ENCODE assay signal across 8 mouse cellular contexts in genomic region chr16:48992437-48993230, GRCm38 (mm10). TPM values are rescaled to one million over a fixed set of nuclear protein-coding genes. Genes with fewer than 3 reads are reported as not detected.
DNase-seq lines count a peak whose midpoint lies in the region; ATAC-seq and TF ChIP-seq lines count a peak whose summit lies in the region.

No protein-coding gene starts in this region.

- H3K36me3 ChIP-seq in liver, adult 2 months (ENCODE audit: control insufficient read depth, insufficient read depth, low read length) = no peaks in the 10 kb centered on the region
- H3K36me3 ChIP-seq in forebrain, embryonic 15.5 days = 0 out of 2 replicates have a peak, but pooled peaks cover 2% of the 10 kb centered on the region
- H3K36me3 ChIP-seq in liver, embryonic 12.5 days = peaks cover 13% of the 10 kb centered on the region
- H3K36me3 ChIP-seq in stomach, postnatal 0 days (ENCODE audit: control insufficient read depth, insufficient read depth, low read length) = no peaks in the 10 kb centered on the region

- WGBS in liver, adult 2 months = 19% methylated on average over 10 of the region's 10 CpGs
- 20% methylated on average over 10 of the region's 10 CpGs for WGBS in forebrain, embryonic 15.5 days
- 34% methylated on average over 10 of the region's 10 CpGs for WGBS in liver, embryonic 12.5 days (ENCODE audit: insufficient replicate concordance)
- 18% methylated on average over 10 of the region's 10 CpGs for WGBS in stomach, postnatal 0 days

- H3K4me3 ChIP-seq in liver, adult 2 months (ENCODE audit: insufficient read depth, low read depth, low read length) = peak overlapping the region; percentile 94
- H3K4me3 ChIP-seq in forebrain, embryonic 15.5 days = peak overlapping the region; percentile 98
- peak overlapping the region; percentile 97 for H3K4me3 ChIP-seq in liver, embryonic 12.5 days
- peak overlapping the region; percentile 95 for H3K4me3 ChIP-seq in stomach, postnatal 0 days (ENCODE audit: low read depth, low read length)

- H3K27me3 ChIP-seq in liver, adult 2 months (ENCODE audit: control insufficient read depth, insufficient read depth, low read length) = no peaks in the 10 kb centered on the region
- no peaks in the 10 kb centered on the region for H3K27me3 ChIP-seq in forebrain, embryonic 15.5 days
- H3K27me3 ChIP-seq in liver, embryonic 12.5 days (replicated peaks) = no peaks in the 10 kb centered on the region
- no peaks in the 10 kb centered on the region for H3K27me3 ChIP-seq in stomach, postnatal 0 days (ENCODE audit: control insufficient read depth, insufficient read depth, low read length)

- H3K4me1 ChIP-seq in liver, adult 2 months (ENCODE audit: control insufficient read depth, insufficient read depth, low read length) = peaks cover 5% of the 10 kb centered on the region; the same call in 1 of the 2 replicates
- peaks cover 24% of the 10 kb centered on the region for H3K4me1 ChIP-seq in forebrain, embryonic 15.5 days
- peaks cover 22% of the 10 kb centered on the region for H3K4me1 ChIP-seq in liver, embryonic 12.5 days
- H3K4me1 ChIP-seq in stomach, postnatal 0 days (replicated peaks; ENCODE audit: control insufficient read depth, insufficient read depth) = 0 out of 2 replicates have a peak, but pooled peaks cover 4% of the 10 kb centered on the region

- no peak for TF ChIP-seq POLR2A in liver, adult 2 months (IDR thresholded peaks at IDR 0.05; ENCODE audit: extremely low read depth, insufficient read depth, low read length)

- no peak for TF ChIP-seq EP300 in stomach, postnatal 0 days (optimal IDR thresholded peaks at IDR 0.05)

- H3K9me3 ChIP-seq in forebrain, embryonic 15.5 days = no peaks in the 10 kb centered on the region
- no peaks in the 10 kb centered on the region for H3K9me3 ChIP-seq in liver, embryonic 12.5 days (replicated peaks)
- no peaks in the 10 kb centered on the region for H3K9me3 ChIP-seq in stomach, postnatal 0 days (ENCODE audit: control insufficient read depth, low read length)

- no peak for ATAC-seq in forebrain, embryonic 15.5 days (replicated peaks)
- no peak for ATAC-seq in liver, embryonic 12.5 days
- ATAC-seq in stomach, postnatal 0 days (ENCODE audit: low FRiP score, low TSS enrichment) = no peak

- peak overlapping the region; percentile 63 for H3K4me2 ChIP-seq in forebrain, embryonic 15.5 days (replicated peaks)
- peak overlapping the region; percentile 72 for H3K4me2 ChIP-seq in liver, embryonic 12.5 days
- peak overlapping the region; percentile 55 for H3K4me2 ChIP-seq in stomach, postnatal 0 days (replicated peaks; ENCODE audit: low read depth)

- no peak overlapping the region for H3K9ac ChIP-seq in liver, adult 2 months (ENCODE audit: low read depth, low read length)
- H3K9ac ChIP-seq in forebrain, embryonic 15.5 days (replicated peaks) = peak overlapping the region; percentile 100
- H3K9ac ChIP-seq in liver, embryonic 12.5 days = peak overlapping the region; percentile 98
- H3K9ac ChIP-seq in stomach, postnatal 0 days (ENCODE audit: low read length) = no peak overlapping the region

- no peak for TF ChIP-seq CTCF in liver, adult 2 months (IDR thresholded peaks at IDR 0.05; ENCODE audit: low read depth, low read length)
- TF ChIP-seq CTCF in stomach, postnatal 0 days (IDR thresholded peaks at IDR 0.05; ENCODE audit: low read depth) = no peak

- no peak overlapping the region for H3K27ac ChIP-seq in liver, adult 2 months (replicated peaks; ENCODE audit: insufficient read depth, low read depth, low read length)
- peak overlapping the region; percentile 98 for H3K27ac ChIP-seq in forebrain, embryonic 15.5 days (replicated peaks)
- peak overlapping the region; percentile 54; the same call in 1 of the 2 replicates for H3K27ac ChIP-seq in liver, embryonic 12.5 days
- H3K27ac ChIP-seq in stomach, postnatal 0 days (replicated peaks) = no peak overlapping the region

- DNase-seq in liver, adult 2 months (ENCODE audit: extremely low read depth, low read depth, low spot score) = peak; percentile 15
- DNase-seq in liver (no peak), R1 (ENCODE audit: low read depth, low spot score) (peak; percentile 10)
- DNase-seq in stomach, postnatal 0 days (ENCODE audit: low spot score) = no peak
- no peak for DNase-seq in testis, postnatal 10 days (ENCODE audit: low spot score)
- no peak for DNase-seq in spleen, adult 12 weeks (ENCODE audit: low spot score)

- peaks cover 7% of the 10 kb centered on the region; the same call in 1 of the 2 replicates for H3K79me2 ChIP-seq in liver, adult 2 months (ENCODE audit: control insufficient read depth, insufficient read depth, low read length)

RNA-seq across cellular contexts. Expression of gene Dzip3, which starts 1.3 kb away (rescaled TPM):
- total RNA-seq in liver, adult 2 months (2014; rRNA removed) = 3.4 and 4.0 TPM in 2 replicates
- 0.21 and 0.37 TPM in 2 replicates for polyA plus RNA-seq in liver, adult 2 months (2012; rRNA removed)
- 48.4 and 48.7 TPM in 2 replicates for polyA plus RNA-seq in forebrain, embryonic 15.5 days (2015; fragmentation: Nextera tagmentation; extraction: Ambion mirVana)
- polyA plus RNA-seq in liver, embryonic 12.5 days (2016; fragmentation: Nextera tagmentation; extraction: Ambion mirVana) = 11.4 and 12.3 TPM in 2 replicates
- polyA plus RNA-seq in stomach, postnatal 0 days (2015; fragmentation: Nextera tagmentation; extraction: Ambion mirVana) = 4.2 and 4.4 TPM in 2 replicates

RNA-seq across cellular contexts. Expression of gene Cip2a, which starts 1.4 kb away (rescaled TPM):
- total RNA-seq in liver, adult 2 months (2014; rRNA removed) = 1.0 and 1.3 TPM in 2 replicates
- 0.18 and 0.66 TPM in 2 replicates for polyA plus RNA-seq in liver, adult 2 months (2012; rRNA removed)
- 17.5 and 20.0 TPM in 2 replicates for polyA plus RNA-seq in forebrain, embryonic 15.5 days (2015; fragmentation: Nextera tagmentation; extraction: Ambion mirVana)
- polyA plus RNA-seq in liver, embryonic 12.5 days (2016; fragmentation: Nextera tagmentation; extraction: Ambion mirVana) = 24.1 and 24.7 TPM in 2 replicates
- 4.8 and 5.5 TPM in 2 replicates for polyA plus RNA-seq in stomach, postnatal 0 days (2015; fragmentation: Nextera tagmentation; extraction: Ambion mirVana)

Comparison
In these comparisons a context has a peak if more than half of its experiments do, and no peak if none do; other contexts are left out.
1. DNase-seq: peak in liver, adult 2 months (single experiment) and R1 (single experiment); none in liver (single experiment), stomach, postnatal 0 days (single experiment), testis, postnatal 10 days (single experiment) and spleen, adult 12 weeks (single experiment).
2. H3K27ac ChIP-seq: peak in forebrain, embryonic 15.5 days (single experiment) and liver, embryonic 12.5 days (single experiment); none in liver, adult 2 months (single experiment) and stomach, postnatal 0 days (single experiment).
3. H3K9ac ChIP-seq: peak in forebrain, embryonic 15.5 days (single experiment) and liver, embryonic 12.5 days (single experiment); none in liver, adult 2 months (single experiment) and stomach, postnatal 0 days (single experiment).
4. Peak in every context shown above with its lines, with median percentiles within 50 percentile points of each other: H3K4me3 ChIP-seq and H3K4me2 ChIP-seq.